Mouse (Mus musculus) MEL (cell line): Measurements from ENCODE around the gene Nubp2. TPM values are rescaled to one million over a fixed set of nuclear protein-coding genes. Genes with fewer than 3 reads are reported as not detected.
A peak's percentile ranks its signal among the peaks of the same experiment; 100 is the strongest.

Source experiments
- DNase-seq: peaks from one replicate; pipeline ENCODE4 v3.0.0; 2011; ENCODE audit warnings: low read depth, low spot score
- H3K27ac ChIP-seq: 2 replicates; pipeline ENCODE4 v1.5.1; 2012; ENCODE audit warnings: low read depth, mild to moderate bottlenecking, control low read depth, low read length, moderate library complexity; ENCODE audit not compliant: control insufficient read depth
- H3K27me3 ChIP-seq, 2 experiments: fragments of 150-350 bp in 1 of 2; sonication (generic) in 1 of 2; 2 replicates each; pipeline ENCODE4 v1.6.1; 2012; ENCODE audit warnings: low read length in 2 of 2, mild to moderate bottlenecking in 2 of 2, improper control_type of control experiment in 1 of 2, moderate library complexity in 1 of 2; ENCODE audit not compliant: insufficient read depth in 2 of 2, control insufficient read depth in 1 of 2
- H3K36me3 ChIP-seq, 2 experiments: 2 replicates each; pipeline ENCODE4 v1.6.1; 2012 to 2014; ENCODE audit warnings: low read length in 2 of 2, improper control_type of control experiment in 1 of 2, inconsistent platforms in 1 of 2, mild to moderate bottlenecking in 1 of 2; ENCODE audit not compliant: insufficient read depth in 2 of 2, control insufficient read depth in 1 of 2
- H3K4me1 ChIP-seq, 2 experiments: fragments of 150-350 bp in 1 of 2; sonication (generic) in 1 of 2; 2 replicates each; pipeline ENCODE4 v1.6.1; 2012; ENCODE audit warnings: low read length in 2 of 2, improper control_type of control experiment in 1 of 2, mild to moderate bottlenecking in 1 of 2; ENCODE audit not compliant: insufficient read depth in 2 of 2, control insufficient read depth in 1 of 2
- H3K4me3 ChIP-seq, 2 experiments: fragments of 150-350 bp in 1 of 2; sonication (generic) in 1 of 2; 2 replicates each; pipeline ENCODE4 v1.5.1; 2012; ENCODE audit warnings: low read depth in 2 of 2, low read length in 2 of 2, mild to moderate bottlenecking in 2 of 2, moderate library complexity in 2 of 2, control low read depth in 1 of 2, improper control_type of control experiment in 1 of 2; ENCODE audit not compliant: control insufficient read depth in 1 of 2, insufficient read depth in 1 of 2
- H3K79me2 ChIP-seq: 2 replicates; pipeline ENCODE4 v1.6.1; 2012; ENCODE audit warnings: mild to moderate bottlenecking, low read length, moderate library complexity; ENCODE audit not compliant: control insufficient read depth, poor library complexity, insufficient read depth
- H3K9ac ChIP-seq: 2 replicates; pipeline ENCODE4 v1.6.1; 2012; ENCODE audit warnings: low read depth, mild to moderate bottlenecking, control low read depth, low read length, moderate library complexity; ENCODE audit not compliant: control insufficient read depth, poor library complexity, severe bottlenecking
- H3K9me3 ChIP-seq: fragments of 150-350 bp; sonication (generic); replicated peaks from 2 replicates; pipeline ENCODE4 v1.6.1; 2012; ENCODE audit warnings: mild to moderate bottlenecking, low read length, improper control_type of control experiment, moderate library complexity; ENCODE audit not compliant: insufficient read depth
- BHLHE40 ChIP-seq: IDR thresholded peaks from 2 replicates; pipeline ENCODE4 v1.6.1; 2012; ENCODE audit warnings: low read depth, mild to moderate bottlenecking, inconsistent platforms, low read length, improper control_type of control experiment, borderline replicate concordance
- CHD1 ChIP-seq: IDR thresholded peaks from 2 replicates; pipeline ENCODE4 v1.6.1; 2012; ENCODE audit warnings: low read depth, mild to moderate bottlenecking, inconsistent platforms, low read length, improper control_type of control experiment
- CTCF ChIP-seq, 3 experiments: IDR thresholded peaks in 2 of 3; conservative IDR thresholded peaks in 1 of 3; 2 replicates each; pipeline ENCODE4 v1.5.1; 2011 to 2012; ENCODE audit warnings: low read length in 3 of 3, low read depth in 2 of 3, mild to moderate bottlenecking in 2 of 3, improper control_type of control experiment in 1 of 3, inconsistent platforms in 1 of 3, mixed read lengths in 1 of 3, moderate library complexity in 1 of 3; ENCODE audit not compliant: control insufficient read depth in 1 of 3, insufficient read depth in 1 of 3, poor library complexity in 1 of 3, severe bottlenecking in 1 of 3
- ELF1 ChIP-seq: IDR thresholded peaks from 2 replicates; pipeline ENCODE4 v1.6.1; 2014; ENCODE audit warnings: low read depth, mild to moderate bottlenecking, inconsistent platforms, low read length, improper control_type of control experiment, moderate library complexity
- GATA1 ChIP-seq: IDR thresholded peaks from 2 replicates; pipeline ENCODE4 v1.6.1; 2011; ENCODE audit warnings: low read depth, low read length, improper control_type of control experiment
- HCFC1 ChIP-seq: IDR thresholded peaks from 2 replicates; pipeline ENCODE4 v1.6.1; 2012; ENCODE audit warnings: low read depth, mild to moderate bottlenecking, inconsistent platforms, low read length, improper control_type of control experiment, moderate library complexity
- JUND ChIP-seq: IDR thresholded peaks from 2 replicates; pipeline ENCODE4 v1.6.1; 2011; ENCODE audit warnings: low read depth, mild to moderate bottlenecking, improper control_type of control experiment, low read length
- MAFK ChIP-seq: IDR thresholded peaks from 2 replicates; pipeline ENCODE4 v1.6.1; 2011; ENCODE audit warnings: low read depth, mild to moderate bottlenecking, low read length, improper control_type of control experiment, borderline replicate concordance
- MEF2A ChIP-seq: IDR thresholded peaks from 2 replicates; pipeline ENCODE4 v1.6.1; 2014; ENCODE audit warnings: low read depth, mild to moderate bottlenecking, inconsistent platforms, low read length, improper control_type of control experiment; ENCODE audit not compliant: poor library complexity, insufficient replicate concordance, severe bottlenecking; ENCODE audit errors: extremely low read depth
- MXI1 ChIP-seq: IDR thresholded peaks from 2 replicates; pipeline ENCODE4 v1.6.1; 2011; ENCODE audit warnings: mild to moderate bottlenecking, low read depth, low read length, improper control_type of control experiment
- MYC ChIP-seq: IDR thresholded peaks from 2 replicates; pipeline ENCODE4 v1.6.1; 2011; ENCODE audit warnings: low read depth, mild to moderate bottlenecking, low read length, improper control_type of control experiment, moderate library complexity
- NELFE ChIP-seq: IDR thresholded peaks from 2 replicates; pipeline ENCODE4 v1.6.1; 2011; ENCODE audit warnings: low read depth, low read length, improper control_type of control experiment
- NRF1 ChIP-seq: IDR thresholded peaks from 2 replicates; pipeline ENCODE4 v1.6.1; 2014; ENCODE audit warnings: low read depth, mild to moderate bottlenecking, inconsistent platforms, low read length, improper control_type of control experiment, moderate library complexity; ENCODE audit not compliant: poor library complexity, insufficient read depth, severe bottlenecking
- POLR2A ChIP-seq, 2 experiments: IDR thresholded peaks; 2 replicates each; pipeline ENCODE4 v1.6.1; 2011 to 2012; ENCODE audit warnings: low read length in 2 of 2, mild to moderate bottlenecking in 2 of 2, control low read depth in 1 of 2, improper control_type of control experiment in 1 of 2, low read depth in 1 of 2, moderate library complexity in 1 of 2; ENCODE audit not compliant: control insufficient read depth in 1 of 2, insufficient read depth in 1 of 2, poor library complexity in 1 of 2
- RAD21 ChIP-seq: IDR thresholded peaks from 2 replicates; pipeline ENCODE4 v1.6.1; 2011; ENCODE audit warnings: mild to moderate bottlenecking, low read depth, low read length, improper control_type of control experiment
- SIN3A ChIP-seq: IDR thresholded peaks from 2 replicates; pipeline ENCODE4 v1.6.1; 2012; ENCODE audit warnings: low read length, improper control_type of control experiment, inconsistent platforms
- SMC3 ChIP-seq: IDR thresholded peaks from 2 replicates; pipeline ENCODE4 v1.6.1; 2011; ENCODE audit warnings: low read depth, low read length, improper control_type of control experiment
- TAL1 ChIP-seq: IDR thresholded peaks from 2 replicates; pipeline ENCODE4 v1.6.1; 2012; ENCODE audit warnings: mild to moderate bottlenecking, inconsistent platforms, low read length, moderate library complexity, mixed read lengths
- USF2 ChIP-seq, 2 experiments: IDR thresholded peaks; 2 replicates each; pipeline ENCODE4 v1.6.1; 2011 to 2012; ENCODE audit warnings: improper control_type of control experiment in 2 of 2, low read length in 2 of 2, borderline replicate concordance in 1 of 2, inconsistent platforms in 1 of 2, low read depth in 1 of 2, mild to moderate bottlenecking in 1 of 2; ENCODE audit not compliant: insufficient read depth in 1 of 2
- polyA plus RNA-seq, 2 experiments: library from polyadenylated mRNA; stranded (reverse) in 1 of 2; unstranded in 1 of 2; fragments of >175 nt in 1 of 2; fragments of >200 nt in 1 of 2; gene quantifications; 2 replicates each; pipeline versions ENCODE4 v1.2.1 to v1.2.4; 2012; ENCODE audit warnings: low replicate concordance in 2 of 2, low read depth in 1 of 2; ENCODE audit not compliant: insufficient read length in 2 of 2, insufficient read depth in 1 of 2, missing spikeins in 1 of 2
- total RNA-seq: library from RNA; depleted of rRNA; stranded (reverse); fragments of 300-350 nt; gene quantifications from 2 replicates; pipeline ENCODE4 v1.2.3, GENCODE M21; 2012

Gene Nubp2
- total and polyA plus RNA-seq, 3 experiments, result 141 to 191 TPM; not detected in 1

- peak; percentile 50 for TF ChIP-seq MXI1
Observed at GRCm38 (mm10) chr17:24858967-24859366, 27.2 kb downstream of the Nubp2 start (continued).

- Histone ChIP-seq H3K27ac (no peak overlapping the region), H3K79me2 (no peaks in the 10 kb centered on the region), H3K36me3 (peaks cover 0 to 11% of the 10 kb centered on the region in 2 experiments; a peak in 2 of 4 replicates), H3K4me1 (peaks cover 4 to 16% of the 10 kb centered on the region in 2 experiments), H3K27me3 (no peaks in the 10 kb centered on the region), H3K9me3 (no peaks in the 10 kb centered on the region)
- TF ChIP-seq POLR2A (IDR thresholded peaks at IDR 0.05; ENCODE audit: control insufficient read depth in 1 of 2, insufficient read depth in 1 of 2, low read depth in 1 of 2, low read length in 2 of 2, poor library complexity in 1 of 2) (no peak), CHD1 (no peak), JUND (no peak), BHLHE40 (no peak), CTCF (IDR thresholded peaks at IDR 0.05 in 2 of 3, conservative IDR thresholded peaks at IDR 0.05 in 1 of 3; ENCODE audit: control insufficient read depth in 1 of 3, insufficient read depth in 1 of 3, low read depth in 2 of 3, low read length in 3 of 3, poor library complexity in 1 of 3, severe bottlenecking in 1 of 3) (no peak), GATA1 (no peak), RAD21 (no peak), MEF2A (no peak), SIN3A (no peak), NELFE (no peak), MYC (no peak), TAL1 (no peak), NRF1 (no peak), USF2 (IDR thresholded peaks at IDR 0.05; ENCODE audit: borderline replicate concordance in 1 of 2, insufficient read depth in 1 of 2, low read depth in 1 of 2, low read length in 2 of 2) (no peak), MAFK (no peak), ELF1 (no peak), HCFC1 (no peak), SMC3 (no peak)
- TF ChIP-seq, all 39 proteins: peak for 0
- Histone ChIP-seq H3K9ac (no peak overlapping the region), H3K4me3 (no peak overlapping the region)
- DNase-seq, result no peak
Observed at GRCm38 (mm10) chr17:24857831-24858470, 28.2 kb downstream of the Nubp2 start.
